Mouse (Mus musculus): ENCODE results near the gene Setd1a.
"Not testable (repeated sequence)": the region's sequence is repeated elsewhere in the genome, so short reads cannot be mapped to it uniquely, and the experiment has no call there.

Setd1a gene

DNA sequence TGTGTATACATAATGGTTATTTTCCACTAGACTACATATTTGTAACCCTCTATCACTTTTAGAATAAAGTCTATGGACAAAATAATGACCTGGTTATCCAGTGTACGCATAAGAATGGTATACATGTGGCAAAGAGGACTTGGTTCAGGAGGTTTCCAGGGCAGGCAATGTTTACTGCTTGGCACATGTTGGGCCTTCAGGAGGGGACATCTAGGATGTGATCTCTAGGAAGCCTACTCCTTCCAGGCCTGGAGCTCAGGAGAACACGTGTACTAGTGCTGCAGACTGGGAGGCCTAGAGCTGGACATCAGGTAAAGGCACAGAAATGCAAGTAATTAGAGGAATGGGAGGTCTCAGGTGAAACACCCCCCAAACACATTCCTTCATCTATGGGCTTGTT, 59.1 kb downstream of the Setd1a start:
- DNase-seq (ENCODE audit: low spot score in 2 of 2): no peak

DNA sequence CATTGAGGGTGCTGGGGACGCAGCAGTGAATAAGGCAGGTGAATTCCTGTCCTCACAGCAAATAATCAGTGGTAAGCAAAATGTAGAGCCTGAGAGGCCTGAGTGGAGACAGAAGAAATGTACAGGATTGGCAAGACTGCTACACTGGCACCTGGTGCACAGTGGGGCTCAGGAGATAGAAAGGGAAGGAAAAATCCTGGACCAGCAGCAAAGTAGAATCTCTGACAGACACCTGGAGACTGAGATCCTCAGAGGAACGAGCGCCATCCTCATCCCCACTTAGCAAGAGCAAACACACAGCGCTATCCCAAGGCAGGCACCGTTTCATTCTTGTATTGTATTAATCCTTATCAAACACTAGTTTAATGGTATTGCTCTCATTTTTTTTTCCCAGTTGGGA, 61.0 kb downstream of the Setd1a start:
- no peak for DNase-seq (ENCODE audit: low spot score in 2 of 2)

DNA sequence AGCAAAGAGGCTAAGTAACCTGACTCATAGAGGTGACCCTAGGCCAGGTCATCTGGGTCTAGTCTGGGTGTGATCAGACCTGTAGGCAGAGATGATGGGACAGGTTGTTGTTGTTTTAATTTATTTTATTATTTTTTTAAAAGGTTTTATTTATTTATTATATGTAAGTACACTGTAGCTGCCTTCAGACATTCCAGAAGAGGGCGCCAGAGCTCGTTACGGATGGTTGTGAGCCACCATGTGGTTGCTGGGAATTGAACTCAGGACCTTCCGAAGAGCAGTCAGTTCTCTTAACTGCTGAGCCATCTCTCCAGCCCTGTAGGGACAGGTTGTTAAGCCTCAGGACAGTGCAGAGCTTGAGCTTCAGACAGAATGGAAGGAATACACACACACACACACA, 61.4 kb downstream of the Setd1a start:
- not testable (repeated sequence) for DNase-seq (ENCODE audit: low spot score in 2 of 2)

DNA sequence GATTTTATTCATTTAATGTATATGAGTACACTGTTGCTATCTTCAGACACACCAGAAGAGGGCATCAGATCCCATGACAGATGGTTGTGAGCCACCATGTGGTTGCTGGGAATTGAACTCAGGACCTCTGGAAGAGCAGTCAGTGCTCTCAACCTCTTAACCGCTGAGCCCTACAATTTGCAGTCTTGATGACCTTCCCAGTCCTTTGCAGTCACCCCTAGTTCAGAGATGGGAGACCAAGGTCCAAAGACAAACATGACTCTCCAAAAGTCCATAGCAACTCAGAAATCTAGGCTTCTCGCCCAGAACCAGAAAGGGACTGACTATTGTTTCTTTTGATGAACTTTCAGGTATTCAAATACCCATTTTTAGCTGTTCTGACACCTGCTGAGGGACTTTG, 63.6 kb downstream of the Setd1a start:
- DNase-seq (ENCODE audit: low spot score in 2 of 2): not testable (repeated sequence)

DNA sequence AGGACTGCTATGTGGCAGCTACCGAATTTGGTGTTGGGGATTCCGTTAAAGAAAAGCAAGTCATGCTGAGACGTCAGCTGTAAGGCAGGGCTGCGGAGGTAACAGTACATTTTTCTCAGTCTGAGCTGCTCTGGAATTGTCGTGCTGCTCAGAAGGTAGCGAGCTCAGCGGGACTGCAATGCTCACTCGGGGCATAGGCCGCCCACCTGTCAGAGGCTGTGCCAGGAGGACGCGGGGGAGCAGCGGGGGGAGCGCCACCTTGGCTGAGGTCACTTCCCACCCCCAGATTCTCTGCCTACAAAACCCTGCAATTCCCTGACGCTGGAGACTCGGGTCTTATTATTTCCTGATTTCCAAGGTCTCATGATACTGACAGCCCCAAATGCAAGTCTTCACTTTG, 64.4 kb downstream of the Setd1a start:
- peak in 1 of 2 experiments; percentile 42 for DNase-seq (ENCODE audit: low spot score in 2 of 2)

DNA sequence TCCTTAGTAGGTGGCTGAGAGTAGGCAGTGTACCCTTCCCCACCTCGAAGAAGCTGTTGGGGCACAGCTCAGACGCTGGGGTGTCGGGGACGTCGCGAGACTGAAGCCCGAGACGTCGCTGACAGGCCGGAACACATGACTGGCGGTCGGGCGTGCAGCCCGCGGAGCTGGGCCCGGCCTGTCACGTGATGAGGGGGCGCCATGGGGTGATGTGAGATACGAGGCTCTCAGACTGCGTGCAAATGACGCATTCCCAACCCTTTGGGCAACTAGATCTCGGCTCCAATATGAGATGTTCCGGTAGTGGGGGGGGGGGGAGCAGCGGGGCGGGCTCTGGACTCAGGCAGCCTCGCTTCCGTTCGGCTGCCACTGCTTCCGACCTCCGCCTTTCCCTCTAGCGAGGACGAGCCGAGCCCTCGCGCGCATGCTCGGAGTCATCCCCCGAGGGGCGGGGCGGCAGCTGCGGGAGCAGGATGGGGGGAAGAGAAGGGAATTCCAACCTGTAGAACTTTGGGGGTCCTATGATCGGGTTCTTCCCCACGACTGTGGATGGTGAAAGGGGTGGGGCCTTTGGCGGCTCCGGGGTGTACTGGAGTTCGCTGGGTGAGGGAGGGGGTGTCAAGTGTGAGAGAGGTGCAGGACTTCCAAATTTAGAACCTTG, 65.0 kb downstream of the Setd1a start:
- DNase-seq (ENCODE audit: low spot score in 2 of 2): peak; percentile 83 to 92

DNA sequence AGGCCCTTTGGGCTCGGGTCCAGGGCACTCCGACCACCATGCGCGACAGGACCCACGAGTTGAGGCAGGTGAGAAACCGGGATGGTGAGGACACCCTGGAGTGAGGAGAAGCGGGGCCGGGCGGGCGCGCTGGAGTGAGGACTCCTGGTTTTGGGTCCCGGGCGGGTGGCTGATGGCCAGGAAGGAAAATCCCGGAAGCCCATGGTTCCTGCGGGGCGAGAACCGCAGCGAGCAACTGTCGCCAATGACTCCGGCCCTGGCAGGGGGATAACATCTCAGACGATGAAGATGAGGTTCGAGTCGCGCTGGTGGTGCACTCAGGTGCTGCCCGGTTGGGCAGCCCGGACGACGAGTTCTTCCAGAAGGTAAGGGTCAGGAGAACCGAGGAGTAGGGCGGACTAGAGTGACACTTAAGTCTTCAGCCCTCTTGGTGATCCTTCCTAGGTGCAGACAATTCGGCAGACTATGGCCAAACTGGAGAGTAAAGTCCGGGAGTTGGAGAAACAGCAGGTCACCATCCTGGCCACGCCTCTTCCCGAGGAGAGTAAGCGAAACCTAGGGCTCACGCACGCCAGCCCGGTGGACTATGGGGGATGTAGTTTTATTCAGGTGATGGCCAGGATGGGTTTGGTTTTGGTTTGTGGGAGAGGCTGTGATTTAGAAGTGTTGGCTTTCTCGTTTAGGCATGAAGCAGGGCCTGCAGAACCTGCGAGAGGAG, 65.7 kb downstream of the Setd1a start:
- DNase-seq (ENCODE audit: low spot score in 2 of 2): peak; percentile 49 to 60
